Mouse (Mus musculus) cerebellum, adult 9-10 months (tissue): ENCODE measurements around the gene Amz2.
A peak's percentile ranks its signal among the peaks of the same experiment; 100 is the strongest.

Experiments used
- DNase-seq: peaks from one replicate; pipeline ENCODE4 v3.0.0; 2022

Amz2 gene

GRCm38 (mm10) chr11:109422263-109422662 is 3.5 kb upstream of the Amz2 start:
- no peak for DNase-seq

- DNase-seq, result no peak
These were observed 2.5 kb upstream of the Amz2 start for GRCm38 (mm10) chr11:109423294-109423693.

GRCm38 (mm10) chr11:109426272-109426586 is 483 bp downstream of the Amz2 start:
- DNase-seq, result no peak

GRCm38 (mm10) chr11:109427353-109427752 is 1.6 kb downstream of the Amz2 start:
- DNase-seq, result no peak

GRCm38 (mm10) chr11:109434233-109434798 is 8.6 kb downstream of the Amz2 start:
- DNase-seq, result no peak

- DNase-seq, result no peak
These were observed 11.1 kb downstream of the Amz2 start for GRCm38 (mm10) chr11:109436889-109437288.

- no peak for DNase-seq
These were observed 13.5 kb downstream of the Amz2 start for GRCm38 (mm10) chr11:109439209-109439608.

GRCm38 (mm10) chr11:109439829-109440340 is 14.1 kb downstream of the Amz2 start:
- peak; percentile 70 for DNase-seq

- DNase-seq, result no peak
These were observed 14.9 kb downstream of the Amz2 start for GRCm38 (mm10) chr11:109440641-109441040.

GRCm38 (mm10) chr11:109441119-109441518 is 15.4 kb downstream of the Amz2 start:
- DNase-seq, result no peak

GRCm38 (mm10) chr11:109442166-109442730 is 16.5 kb downstream of the Amz2 start:
- DNase-seq, result no peak

GRCm38 (mm10) chr11:109443468-109444263 is 17.9 kb downstream of the Amz2 start:
- DNase-seq, result no peak

- DNase-seq, result peak; percentile 50
These were observed 18.9 kb downstream of the Amz2 start for GRCm38 (mm10) chr11:109444600-109444999.

GRCm38 (mm10) chr11:109445438-109446035 is 19.8 kb downstream of the Amz2 start:
- peak; percentile 81 for DNase-seq

- no peak for DNase-seq
These were observed 25.4 kb downstream of the Amz2 start for GRCm38 (mm10) chr11:109451169-109451568.

- no peak for DNase-seq
These were observed 30.5 kb downstream of the Amz2 start for GRCm38 (mm10) chr11:109456261-109456660.

GRCm38 (mm10) chr11:109458165-109458564 is 32.4 kb downstream of the Amz2 start:
- DNase-seq, result no peak

- no peak for DNase-seq
These were observed 34.8 kb downstream of the Amz2 start for GRCm38 (mm10) chr11:109460586-109460985.

GRCm38 (mm10) chr11:109465068-109465467 is 39.3 kb downstream of the Amz2 start:
- DNase-seq, result no peak

- no peak for DNase-seq
These were observed 41.2 kb downstream of the Amz2 start for GRCm38 (mm10) chr11:109466987-109467386.

- no peak for DNase-seq
These were observed 42.4 kb downstream of the Amz2 start for GRCm38 (mm10) chr11:109468133-109468532.

GRCm38 (mm10) chr11:109470170-109470569 is 44.4 kb downstream of the Amz2 start:
- DNase-seq, result no peak
